Mouse (Mus musculus) frontal cortex, postnatal 14 days (tissue): ENCODE results near the gene Ublcp1.
A peak's percentile ranks its signal among the peaks of the same experiment; 100 is the strongest.

ENCODE experiments used
- DNase-seq, 2 experiments: peaks; one replicate each; pipeline ENCODE4 v3.0.0; 2022; ENCODE audit warnings: low spot score in 2 of 2

The Ublcp1 gene

DNA sequence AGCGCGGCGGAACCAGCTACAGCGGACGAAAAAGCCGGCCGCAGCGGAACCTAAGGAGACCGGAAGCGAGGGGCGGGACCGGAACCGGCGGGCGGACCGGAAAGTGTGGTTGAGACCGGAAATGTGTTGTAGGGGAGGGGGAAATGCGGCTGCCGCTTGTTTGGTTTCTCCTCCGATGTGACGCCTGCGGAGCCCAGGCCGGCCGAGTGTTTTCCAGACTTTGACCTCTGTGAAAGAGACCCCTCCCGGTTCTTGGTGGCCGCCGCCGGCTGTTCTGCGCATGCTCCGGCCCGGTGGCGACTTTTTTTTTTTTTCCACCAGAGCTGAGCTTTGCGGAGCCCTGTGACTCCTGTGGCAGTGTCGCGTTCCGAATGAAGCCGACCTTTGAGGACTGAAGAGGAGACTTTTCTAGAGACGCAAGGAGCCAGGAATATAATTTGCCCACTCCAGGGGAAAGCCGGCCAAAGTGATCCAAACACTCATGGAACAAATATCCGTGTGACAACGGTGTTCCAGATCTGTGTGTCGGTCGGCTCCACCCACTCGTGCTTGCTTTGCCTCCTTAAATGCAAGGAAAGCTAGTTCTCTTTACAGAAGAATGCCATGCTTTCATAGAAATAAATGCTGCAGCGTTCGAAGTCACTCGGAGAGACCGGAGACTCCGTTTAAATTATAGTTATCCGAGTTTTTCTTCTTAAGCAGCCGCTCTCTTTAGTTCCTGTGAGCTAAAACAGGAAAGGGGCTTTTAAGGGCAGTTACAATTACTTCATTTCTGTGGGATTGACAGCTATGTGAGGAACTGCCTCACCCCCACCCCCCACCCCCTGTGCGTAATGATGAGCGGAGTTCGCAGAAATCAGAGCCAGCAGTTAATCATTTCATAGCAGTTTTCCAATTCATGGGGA lies at the start of gene Ublcp1:
Gene Ublcp1 (minus strand): TSS at position 67 of the 905 bp plus-strand sequence.
- DNase-seq, result peak; percentile 86 to 89

DNA sequence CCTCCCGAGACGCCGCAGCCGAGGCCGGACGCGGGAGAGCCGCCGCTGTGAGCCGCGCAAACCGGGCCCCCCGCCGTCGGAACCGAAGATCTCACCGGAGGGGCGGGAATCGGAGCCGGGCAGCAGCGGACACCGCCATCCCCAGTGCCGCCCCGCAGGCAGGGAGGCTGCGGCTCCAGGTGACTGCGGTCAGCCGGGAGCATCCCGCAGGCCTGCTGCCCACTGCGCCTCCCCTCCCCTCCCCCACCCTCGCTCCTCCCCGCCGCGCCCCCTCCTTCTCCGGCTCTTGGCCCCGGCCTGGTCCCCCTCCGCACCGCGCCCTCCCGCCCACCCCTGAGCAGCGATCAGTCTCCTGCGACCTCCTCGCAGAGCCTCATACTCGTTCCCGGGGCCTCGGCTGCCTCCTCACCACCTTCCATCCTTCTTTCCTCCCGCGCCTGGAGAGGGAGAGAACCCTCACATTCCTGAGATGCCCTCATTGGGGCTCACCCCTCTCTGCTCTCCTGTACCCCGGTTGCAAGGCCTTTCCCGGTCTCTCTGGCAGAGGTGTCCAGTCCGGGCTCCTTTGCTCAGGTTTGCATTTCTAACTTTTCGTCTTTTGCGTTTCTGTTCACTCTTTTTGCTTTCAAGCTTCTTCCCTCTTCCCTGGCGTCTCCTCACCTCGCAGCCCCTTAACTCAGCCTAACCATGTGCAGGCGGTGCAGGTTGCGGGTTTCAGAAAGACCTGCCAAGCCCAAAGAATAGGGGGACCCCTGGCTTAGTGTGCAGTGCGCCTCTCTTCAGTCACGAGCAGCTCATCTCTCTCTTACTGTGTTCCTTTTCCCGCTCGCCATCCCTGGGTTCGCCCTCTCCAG lies 49.0 kb upstream of the Ublcp1 start:
- peak in 1 of 2 experiments; percentile 27 for DNase-seq

DNA sequence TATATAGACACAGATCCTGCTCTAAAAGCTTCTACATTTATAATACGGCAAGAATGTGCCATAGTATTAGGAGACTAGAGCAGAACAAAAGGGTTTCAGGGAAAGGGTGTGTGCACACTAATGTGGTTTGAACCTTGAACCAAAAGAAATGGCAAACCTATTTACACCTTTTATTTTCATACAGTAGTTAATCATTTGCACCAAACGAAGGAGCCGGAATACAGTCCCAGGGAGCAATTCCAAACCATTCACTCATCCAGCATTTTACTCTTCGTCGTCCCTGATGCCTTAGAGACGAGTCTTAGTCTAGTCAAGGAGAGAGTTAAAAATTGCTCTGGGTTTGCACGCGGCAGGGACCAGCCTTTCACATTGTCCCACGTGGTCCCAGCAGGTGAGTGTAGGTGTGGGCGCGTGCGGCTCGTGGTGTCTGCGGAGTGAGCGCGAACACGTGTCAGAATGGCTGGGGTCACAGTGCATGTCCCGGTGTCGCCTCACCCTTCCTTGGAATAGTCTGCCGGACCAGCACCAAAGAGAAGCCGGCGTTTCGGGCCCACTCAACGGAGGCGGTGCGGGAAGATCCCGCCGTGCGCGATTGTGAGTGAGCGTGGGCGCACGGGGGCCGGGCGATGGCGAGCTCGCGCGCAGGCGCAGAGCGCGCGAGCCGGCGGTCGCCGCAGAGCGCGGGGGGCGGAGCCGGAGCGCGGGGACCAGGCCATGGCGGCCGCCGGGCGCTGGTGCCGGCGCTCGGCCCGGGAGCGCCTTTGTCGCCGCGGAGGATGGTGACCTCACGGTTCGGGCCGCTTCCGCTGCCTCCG lies 48.2 kb upstream of the Ublcp1 start, which contains the start of gene Rnf145:
Gene Rnf145 (plus strand): TSS at position 684 of the 815 bp plus-strand sequence.
- peak; percentile 66 to 79 for DNase-seq

DNA sequence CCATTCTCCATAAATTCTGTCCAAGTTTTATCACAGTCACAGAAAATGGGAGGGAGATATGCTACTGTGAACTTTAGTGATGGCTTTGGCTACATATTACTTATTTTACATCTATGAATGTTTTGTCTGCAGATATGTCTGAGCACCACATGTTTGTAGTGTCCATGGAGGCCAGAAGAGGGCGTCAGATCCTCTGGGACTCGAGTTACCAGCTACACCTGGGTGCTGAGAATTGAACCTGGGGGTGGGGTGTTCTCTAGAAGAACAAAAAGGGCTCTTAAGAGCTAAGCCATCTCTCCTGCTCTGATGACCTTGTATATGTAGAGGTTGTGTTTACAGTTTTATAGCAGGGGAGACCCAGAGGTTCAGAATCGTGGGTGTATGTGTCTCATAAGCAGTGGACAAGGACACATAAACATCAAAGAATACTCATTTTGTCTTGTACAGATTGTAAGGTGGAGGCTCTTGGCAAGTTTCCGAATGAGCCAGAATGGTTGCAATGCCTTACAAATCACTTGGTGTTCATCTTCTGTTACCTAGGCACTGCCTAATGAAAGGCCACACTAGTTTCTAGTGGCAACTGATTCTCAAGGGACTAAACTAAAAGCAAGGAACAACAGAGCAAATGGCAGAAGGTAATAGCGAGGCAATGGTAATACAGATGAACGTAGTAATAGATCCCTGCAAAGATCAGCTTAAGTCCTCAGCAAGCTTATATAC lies 47.4 kb upstream of the Ublcp1 start:
- no peak for DNase-seq

DNA sequence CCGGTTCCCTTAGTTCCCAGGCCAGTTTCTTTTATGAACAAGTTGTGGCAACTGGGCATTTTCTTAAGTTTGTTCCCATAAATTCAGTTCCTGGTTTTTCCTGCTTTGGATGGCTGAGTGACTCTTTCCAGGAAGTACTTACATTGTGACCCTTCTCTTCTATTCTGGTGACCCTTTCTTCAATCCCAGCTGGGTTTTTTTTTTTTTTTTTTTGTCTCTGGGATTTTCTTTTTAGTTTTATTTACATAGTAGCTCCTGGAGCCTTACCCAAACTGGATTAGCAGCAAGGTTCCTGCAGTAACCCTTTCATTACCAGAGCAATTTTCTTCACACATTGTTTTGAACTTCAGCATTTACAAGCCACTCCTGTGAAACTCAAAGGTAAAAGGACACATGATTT lies 46.1 kb upstream of the Ublcp1 start:
- DNase-seq, result no peak

DNA sequence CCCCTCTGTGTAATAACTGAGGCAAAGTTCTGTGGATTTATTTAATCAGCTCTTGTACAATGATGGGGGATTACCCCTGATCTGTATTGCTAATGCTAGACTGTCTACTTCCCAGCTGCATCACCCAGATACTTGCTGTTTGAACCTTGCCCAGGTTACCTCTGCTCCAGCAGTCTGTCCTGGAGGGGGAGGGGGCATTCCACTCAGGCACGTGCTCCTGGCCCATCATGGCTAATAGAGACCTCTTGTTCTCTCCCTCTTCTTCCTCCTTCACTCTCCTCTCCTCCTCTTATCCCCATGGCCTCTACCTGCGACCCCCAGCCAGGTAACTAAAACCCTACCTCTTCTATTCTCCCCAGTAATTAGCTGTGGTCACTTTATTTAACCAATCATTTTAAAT lies 44.4 kb upstream of the Ublcp1 start:
- DNase-seq, result no peak

DNA sequence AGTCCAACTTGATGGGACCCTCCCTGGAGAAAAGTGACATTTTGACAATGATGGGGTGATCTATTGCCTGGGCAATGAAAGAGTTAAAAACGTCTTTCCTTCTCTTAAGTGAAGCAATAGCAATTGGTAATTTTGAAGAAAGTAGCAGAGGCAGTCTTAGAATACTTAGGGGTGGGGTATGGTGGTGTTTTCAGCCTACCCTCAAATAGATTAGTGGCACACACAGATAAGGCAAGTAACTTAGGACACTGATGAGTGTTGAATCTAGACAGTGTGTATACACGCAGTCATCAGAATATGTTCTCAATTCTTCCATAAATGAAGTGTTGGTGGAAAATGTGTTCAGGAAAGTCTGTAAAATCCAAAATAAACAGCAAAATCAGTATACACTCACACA lies 42.7 kb upstream of the Ublcp1 start:
- DNase-seq, result no peak

DNA sequence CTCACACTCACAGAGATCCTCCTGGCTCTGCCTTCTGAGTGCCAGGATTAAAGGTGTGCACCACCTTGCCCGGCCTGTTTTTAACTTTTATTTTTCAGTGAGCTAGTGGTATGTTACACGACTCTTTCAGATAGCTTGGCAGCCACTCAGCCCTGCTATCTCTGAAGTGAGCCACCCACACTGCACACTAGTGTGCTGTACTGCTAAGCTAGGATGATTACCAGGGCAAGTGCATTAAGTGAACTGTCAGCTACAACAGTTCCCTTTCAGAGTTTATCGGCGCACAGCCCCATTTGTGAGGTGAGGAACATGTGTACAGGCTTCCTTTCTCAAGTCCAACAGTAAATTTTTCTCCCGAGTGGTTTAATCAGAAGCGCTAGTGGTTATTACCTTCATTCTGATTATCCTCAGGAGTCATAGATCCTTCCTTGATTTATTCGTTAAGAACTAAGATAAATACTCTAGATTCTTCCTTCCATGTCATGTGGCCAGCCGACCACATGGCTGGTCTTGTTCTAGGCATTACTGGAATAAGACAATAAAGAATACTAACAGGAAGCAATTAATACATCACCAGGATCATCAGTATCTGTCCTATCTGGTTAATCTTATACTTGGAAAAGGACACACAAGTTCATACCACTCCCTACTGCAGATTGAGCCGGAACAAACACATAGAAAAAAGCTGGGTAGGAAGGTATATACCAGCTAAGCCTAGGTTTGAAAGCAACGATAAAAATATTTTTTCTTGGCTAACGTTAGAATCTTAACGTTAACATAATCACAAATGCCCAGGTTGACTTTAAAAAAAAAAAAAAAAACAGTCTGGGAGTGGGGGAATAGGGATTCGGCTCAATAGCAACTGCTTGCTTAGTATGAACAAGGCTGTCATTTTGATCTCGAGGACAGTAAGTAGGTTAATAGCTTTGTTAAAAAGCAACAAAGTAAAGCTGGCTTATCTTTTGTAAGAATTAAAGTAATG lies 42.0 kb upstream of the Ublcp1 start:
- DNase-seq, result no peak

DNA sequence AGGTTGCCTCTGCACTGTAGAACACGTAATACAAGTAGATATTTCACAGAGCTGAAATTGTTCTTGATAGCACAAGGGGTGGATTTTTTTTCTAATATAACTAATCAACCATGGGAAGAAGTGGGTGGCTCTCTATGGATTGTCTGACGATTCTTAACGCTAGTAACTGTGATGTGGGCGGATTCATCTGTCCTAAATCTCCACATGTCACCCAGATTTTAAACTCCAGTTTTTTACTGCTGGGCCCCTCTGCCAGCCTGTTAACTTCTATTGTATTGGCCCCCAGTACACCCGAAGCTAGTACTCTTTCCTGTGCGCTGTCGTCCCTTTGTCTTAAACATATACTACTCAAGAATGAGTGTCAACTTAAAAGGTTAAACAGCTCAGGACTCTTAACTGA lies 40.1 kb upstream of the Ublcp1 start:
- no peak for DNase-seq

DNA sequence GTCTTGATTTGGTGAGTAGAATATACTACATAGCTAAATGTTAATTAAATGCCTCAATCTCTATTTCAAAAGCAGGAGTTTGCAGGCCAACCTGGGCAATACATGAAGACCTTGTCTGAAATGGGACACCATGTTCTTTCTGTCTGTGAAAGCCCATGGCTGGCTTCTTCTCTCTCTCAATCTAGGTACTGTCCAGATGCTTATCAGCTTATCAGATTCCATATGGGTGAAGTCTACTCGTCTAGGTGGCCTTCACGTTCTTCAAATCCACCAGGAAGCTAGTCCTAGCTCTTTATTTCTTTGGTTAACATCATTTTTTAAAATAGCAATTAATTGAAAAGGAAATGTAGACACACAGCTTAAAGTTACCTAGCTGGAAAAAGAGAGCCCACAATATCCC lies 39.6 kb upstream of the Ublcp1 start:
- DNase-seq, result no peak

DNA sequence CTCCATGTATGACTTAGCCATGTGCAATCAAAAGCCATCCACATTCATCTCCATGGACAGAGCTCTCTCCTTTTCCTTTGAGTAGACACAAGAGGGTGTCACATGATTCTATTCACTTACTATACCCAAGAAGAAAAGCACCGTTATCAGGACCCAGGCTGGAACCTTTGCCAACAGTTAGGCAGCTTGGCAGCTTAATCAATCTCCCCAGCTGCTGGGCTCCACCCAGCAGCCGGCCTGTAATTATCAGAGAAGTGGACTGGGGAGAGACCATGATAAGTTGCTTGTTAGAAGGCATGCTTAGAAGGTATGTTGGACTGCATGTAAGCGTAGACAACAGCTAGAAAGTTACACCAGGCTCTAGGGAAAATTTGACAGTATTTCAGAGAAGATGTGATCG lies 38.6 kb upstream of the Ublcp1 start:
- DNase-seq, result no peak

DNA sequence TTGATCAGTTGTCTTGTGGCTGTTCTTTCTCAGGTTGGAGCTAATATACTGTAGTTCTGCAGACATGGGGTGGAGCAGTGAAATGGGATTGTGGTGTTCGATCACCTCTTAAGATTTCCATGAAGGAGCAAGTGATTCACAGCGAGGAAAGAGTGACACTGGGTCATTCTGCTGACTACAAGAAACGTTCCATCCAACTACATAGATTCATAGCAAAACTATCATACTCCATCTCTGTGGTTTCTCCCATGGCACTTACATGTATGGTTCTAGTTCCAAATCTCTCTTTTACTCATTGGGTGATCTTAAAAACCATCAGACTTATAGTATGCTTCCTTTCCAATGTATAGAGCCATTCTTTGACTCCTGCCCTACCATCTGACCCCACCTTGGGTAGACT lies 34.5 kb upstream of the Ublcp1 start:
- no peak for DNase-seq

DNA sequence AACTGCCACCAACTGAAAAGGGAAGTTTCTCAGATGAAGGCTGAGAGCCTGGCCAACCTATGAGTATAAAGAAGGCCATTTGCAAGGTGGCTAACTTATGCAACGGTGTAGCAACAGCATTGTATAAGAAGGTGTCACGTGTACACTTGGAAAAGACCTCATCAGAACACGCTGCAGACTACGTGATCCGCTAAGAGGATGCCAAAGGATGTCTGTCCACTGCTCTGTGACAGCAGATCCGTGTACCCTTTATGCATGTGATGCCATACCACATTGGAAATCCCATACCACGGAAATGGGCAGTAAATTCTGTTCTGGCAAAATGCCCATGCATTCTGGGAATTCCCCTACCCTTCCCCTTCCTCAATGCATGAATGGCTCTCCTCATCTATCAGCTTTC lies 33.8 kb upstream of the Ublcp1 start:
- no peak for DNase-seq

DNA sequence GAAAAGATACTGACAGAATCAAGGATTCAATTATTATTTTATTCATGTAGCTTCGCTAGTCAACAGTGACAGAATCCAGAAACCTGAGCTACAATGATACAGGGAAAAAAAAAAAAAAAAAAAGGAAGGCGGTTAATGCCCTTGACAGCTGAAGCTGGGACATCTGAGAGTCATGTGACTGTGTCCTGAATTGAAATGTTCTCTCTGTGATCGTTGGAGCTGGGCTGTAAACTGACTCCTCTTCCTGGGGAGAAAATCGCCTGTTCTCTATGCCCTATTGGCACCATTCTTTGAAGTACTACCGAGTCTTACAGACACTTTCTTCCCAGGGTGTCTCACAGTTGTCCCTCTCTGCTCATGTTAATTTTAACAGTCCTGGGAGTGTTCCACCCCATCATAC lies 32.6 kb upstream of the Ublcp1 start:
- no peak for DNase-seq

DNA sequence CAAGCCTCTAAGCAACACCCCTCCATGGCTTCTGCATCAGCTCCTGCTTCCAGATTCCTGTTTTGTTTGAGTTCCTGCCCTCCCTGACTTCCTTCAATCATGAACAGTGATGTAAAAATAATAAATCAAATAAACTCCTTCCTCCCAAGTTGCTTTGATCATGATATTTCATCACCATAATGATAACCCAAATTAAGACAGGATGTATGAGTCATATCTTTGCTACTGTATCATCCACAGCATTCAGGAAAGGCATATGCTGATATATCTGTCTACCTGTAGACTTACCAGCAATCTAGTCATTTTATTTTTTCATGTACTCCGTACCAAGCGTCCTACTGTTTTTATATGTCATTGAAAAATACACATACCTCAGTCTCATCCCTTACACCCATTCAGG lies 31.2 kb upstream of the Ublcp1 start:
- no peak for DNase-seq

DNA sequence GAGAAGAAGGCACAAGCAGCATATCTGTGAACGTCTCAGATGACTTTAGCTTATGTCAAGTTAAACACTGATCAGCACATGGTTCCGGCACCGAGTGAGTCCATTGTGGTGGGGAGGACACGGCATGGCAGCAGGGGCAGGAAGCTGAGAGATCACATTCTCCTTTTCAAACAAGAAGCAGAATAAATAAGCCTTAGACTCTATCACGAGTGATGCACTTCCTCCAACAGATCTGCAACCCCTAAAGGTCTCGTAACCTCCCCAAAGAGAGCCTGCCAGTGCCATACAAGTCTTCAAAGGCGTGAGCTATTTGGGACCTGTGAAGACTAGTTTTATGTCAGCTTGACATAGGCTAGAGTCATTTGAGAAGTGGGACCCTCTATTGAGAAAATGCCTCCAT lies 30.7 kb upstream of the Ublcp1 start:
- DNase-seq, result no peak

DNA sequence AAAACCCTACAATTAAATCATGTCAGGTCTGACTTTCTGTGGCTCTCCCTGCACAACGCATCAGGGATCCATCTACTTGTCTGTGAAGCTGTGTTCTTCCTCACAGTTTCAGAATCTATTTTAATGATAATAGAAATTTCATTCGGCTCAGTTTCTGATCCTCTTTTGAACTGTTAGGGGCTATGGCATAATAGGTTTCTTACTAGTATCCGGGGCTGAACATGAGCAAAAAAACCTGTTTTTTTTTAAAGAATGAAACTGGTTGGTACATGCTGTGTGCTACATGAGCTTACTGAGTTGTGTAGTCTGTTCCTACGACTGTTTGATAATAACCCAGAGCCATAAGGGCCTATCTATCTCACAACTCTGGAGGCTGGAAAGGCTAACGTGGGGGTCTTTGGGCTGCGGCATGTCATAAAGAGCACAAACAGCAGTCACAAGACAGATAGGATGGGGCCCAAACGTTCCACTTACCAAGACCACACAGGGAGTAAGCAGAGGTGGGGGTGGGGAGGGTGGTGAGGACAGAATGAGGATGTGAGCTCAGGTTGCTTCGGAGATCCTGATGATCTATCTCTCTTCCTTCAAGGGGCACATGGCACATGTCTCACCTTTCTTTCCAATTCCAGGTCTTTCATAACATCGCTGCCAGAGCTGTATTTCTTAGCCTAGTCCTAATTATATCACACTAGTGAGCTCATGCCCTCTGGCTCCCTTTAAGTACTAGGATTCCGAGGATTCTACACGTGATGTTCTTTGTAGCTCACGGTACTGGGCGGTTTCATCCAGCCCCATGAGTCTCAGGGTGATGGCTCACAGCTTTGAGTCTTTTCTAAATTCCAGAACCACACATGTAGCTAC lies 28.3 kb upstream of the Ublcp1 start:
- DNase-seq, result no peak

DNA sequence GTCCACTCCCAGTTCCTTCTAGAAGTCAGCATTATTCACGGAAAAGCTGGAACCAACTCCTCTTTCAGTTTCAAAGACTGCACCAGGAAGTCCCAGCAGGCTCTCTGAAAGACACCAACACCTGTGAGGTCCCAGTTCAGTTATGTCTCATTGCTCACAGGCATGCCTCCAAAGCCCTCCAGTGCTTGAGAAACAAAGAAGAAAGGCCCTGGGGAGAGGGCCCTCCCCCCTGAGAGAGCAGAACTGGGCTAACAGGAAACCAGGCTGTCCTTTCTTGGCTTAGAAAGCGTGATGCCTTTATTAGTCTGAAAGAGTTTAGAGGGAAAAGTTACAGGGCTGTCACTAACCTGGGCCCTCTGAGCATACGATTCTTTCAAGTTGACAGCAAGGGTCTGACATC lies 25.9 kb upstream of the Ublcp1 start:
- no peak for DNase-seq
